Mouse (Mus musculus) bone marrow, adult 2 months (tissue): ENCODE results near the gene Itgb6. TPM values are rescaled to one million over a fixed set of nuclear protein-coding genes. Genes with fewer than 3 reads are reported as not detected.

Experiments
- H3K27ac ChIP-seq: fragments of 200-500 bp; 2 replicates; pipeline ENCODE4 v1.5.1; 2012; ENCODE audit warnings: low read depth, mild to moderate bottlenecking, control low read depth, inconsistent platforms, low read length; ENCODE audit not compliant: control insufficient read depth, poor library complexity, insufficient read depth
- H3K4me1 ChIP-seq: fragments of 200-500 bp; 2 replicates; pipeline ENCODE4 v1.6.1; 2011; ENCODE audit warnings: low read length; ENCODE audit not compliant: control insufficient read depth, insufficient read depth
- H3K4me3 ChIP-seq: fragments of 200-500 bp; replicated peaks from 2 replicates; pipeline ENCODE3; 2011; ENCODE audit warnings: mild to moderate bottlenecking, low read depth, low read length, control low read depth; ENCODE audit not compliant: control insufficient read depth
- CTCF ChIP-seq: fragments of 200-500 bp; IDR thresholded peaks from 2 replicates; pipeline ENCODE4 v1.5.1; 2011; ENCODE audit warnings: low read length, control low read depth; ENCODE audit not compliant: control insufficient read depth, insufficient read depth
- POLR2A ChIP-seq: fragments of 200-500 bp; IDR thresholded peaks from 2 replicates; pipeline ENCODE4 v1.6.1; 2011; ENCODE audit warnings: low read depth, mild to moderate bottlenecking, control low read depth, low read length, borderline replicate concordance; ENCODE audit not compliant: control insufficient read depth
- WGBS: fragments of 180-500 bp; shearing (Covaris S2); methylation state at CpG from one replicate; pipeline ENCODE4 v1.1.7; 2018; 5-methylcytosine and 5-hydroxymethylcytosine counted together
- polyA plus RNA-seq: library from polyadenylated mRNA; stranded (reverse); fragments of >200 nt; gene quantifications from 2 replicates; pipeline ENCODE4 v1.2.4, GENCODE M21; 2011; ENCODE audit warnings: low replicate concordance; ENCODE audit not compliant: missing spikeins, insufficient read depth, insufficient read length

Gene Itgb6
- polyA plus RNA-seq, 1 experiment, result not detected

DNA sequence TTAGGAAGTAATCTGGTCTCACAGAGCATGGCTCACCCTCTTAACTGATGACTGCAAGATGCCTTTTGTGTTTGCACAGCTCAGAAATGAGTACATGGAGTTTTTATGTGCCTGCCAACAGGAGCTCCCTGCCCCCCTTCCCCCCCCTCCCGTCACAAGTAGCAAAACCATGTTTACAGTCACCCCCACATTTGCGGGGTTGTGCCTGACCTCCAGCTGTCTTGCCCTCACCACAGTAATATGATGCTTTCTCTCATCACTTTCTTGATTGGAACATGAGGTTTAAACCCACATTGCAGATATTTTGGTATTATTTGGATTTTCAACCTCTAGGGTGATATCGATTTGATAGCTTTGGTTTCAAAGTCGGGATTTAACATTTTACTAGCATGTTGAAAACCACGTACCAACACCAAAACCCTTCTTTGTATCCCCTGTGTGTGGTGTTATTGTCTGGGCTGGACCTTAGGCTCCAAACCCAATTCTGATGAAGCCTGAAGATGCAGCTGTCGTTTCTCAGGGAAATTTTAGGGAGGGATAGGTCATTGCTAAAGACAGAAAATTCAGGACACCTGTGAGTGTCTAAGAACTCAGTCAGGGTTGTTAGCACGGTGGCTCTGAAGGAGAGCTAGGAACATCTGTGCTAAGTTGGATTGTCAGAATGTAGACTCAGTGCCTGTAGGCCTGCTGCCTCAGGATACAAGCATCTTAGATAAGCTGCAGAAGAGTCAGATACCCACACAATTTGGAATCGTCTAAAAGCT lies 112.8 kb downstream of the Itgb6 start:
- Histone ChIP-seq H3K4me1 (no peaks in the 10 kb centered on the region), H3K4me3 (no peak overlapping the region), H3K27ac (no peak overlapping the region)
- no peak for TF ChIP-seq POLR2A
- no peak for TF ChIP-seq CTCF
- 78% methylated on average over 8 of the region's 8 CpGs for WGBS

DNA sequence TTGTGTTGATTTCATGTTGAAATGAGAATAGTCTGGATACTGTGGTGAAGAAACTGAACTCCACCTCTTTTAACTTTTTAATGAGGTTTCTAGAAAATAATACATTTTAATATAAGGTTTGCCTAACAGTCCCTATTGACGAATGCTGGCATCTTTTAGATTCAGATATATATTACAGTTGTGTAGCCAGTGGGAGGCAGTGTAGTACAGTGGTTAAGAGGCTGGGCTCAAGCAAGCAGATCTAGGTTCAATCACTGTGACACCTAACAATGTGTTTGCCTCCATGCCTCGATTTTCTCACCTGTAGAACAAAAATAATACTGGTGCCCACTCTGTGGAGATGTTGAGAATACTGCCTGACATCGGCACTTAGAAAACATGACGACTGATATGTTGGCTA lies 114.5 kb downstream of the Itgb6 start:
- TF ChIP-seq POLR2A (no peak), CTCF (no peak)
- H3K4me3 ChIP-seq, result no peak overlapping the region
- WGBS, result 66% methylated on average over 4 of the region's 4 CpGs
- H3K27ac ChIP-seq, result no peak overlapping the region
- no peaks in the 10 kb centered on the region for H3K4me1 ChIP-seq

DNA sequence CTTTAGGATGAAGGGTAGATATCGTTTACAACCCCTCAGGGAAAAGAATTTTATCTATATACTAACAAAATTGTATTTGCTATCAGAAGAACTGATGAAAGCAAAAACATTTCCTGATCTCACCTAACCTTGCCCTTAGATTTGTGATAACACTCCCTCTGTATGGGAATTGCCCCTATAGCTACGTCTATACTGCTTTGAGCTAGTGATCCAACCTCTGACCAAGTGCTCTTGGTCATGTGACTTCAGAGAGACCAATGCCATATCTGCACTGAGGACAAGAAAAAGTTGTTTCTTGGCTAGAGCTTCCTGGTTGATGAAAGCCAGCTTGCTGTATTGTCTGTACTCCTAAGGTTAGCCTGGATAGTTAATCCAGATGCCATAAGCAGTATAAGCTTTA lies 121.1 kb downstream of the Itgb6 start:
- WGBS, result 85% methylated on average over 2 of the region's 2 CpGs
- H3K4me3 ChIP-seq, result no peak overlapping the region
- H3K27ac ChIP-seq, result no peak overlapping the region
- no peaks in the 10 kb centered on the region for H3K4me1 ChIP-seq
- TF ChIP-seq POLR2A (no peak), CTCF (no peak)

DNA sequence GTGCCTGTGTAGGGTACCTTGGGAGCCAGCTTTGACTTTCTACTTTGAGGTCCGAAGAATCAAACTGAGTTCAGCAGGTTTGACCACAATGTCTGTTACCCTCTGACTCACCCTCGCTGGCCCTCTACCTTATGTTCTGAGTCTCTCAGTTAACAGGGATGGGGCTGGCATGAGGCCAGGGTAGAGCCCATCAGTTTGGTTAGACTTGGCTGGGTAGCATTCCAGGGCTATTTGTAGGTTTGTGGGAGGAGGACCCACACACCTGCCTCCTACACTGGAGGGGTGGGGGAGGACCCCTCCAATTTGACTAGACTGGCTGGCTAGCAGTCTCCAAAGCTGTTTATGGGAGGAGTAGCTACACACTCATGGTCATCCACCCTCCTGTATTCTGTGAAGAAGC lies 121.6 kb downstream of the Itgb6 start:
- no peak overlapping the region for H3K4me3 ChIP-seq
- no peak overlapping the region for H3K27ac ChIP-seq
- H3K4me1 ChIP-seq, result no peaks in the 10 kb centered on the region
- TF ChIP-seq POLR2A (no peak), CTCF (no peak)
- WGBS, result 77% methylated on average over 2 of the region's 2 CpGs

DNA sequence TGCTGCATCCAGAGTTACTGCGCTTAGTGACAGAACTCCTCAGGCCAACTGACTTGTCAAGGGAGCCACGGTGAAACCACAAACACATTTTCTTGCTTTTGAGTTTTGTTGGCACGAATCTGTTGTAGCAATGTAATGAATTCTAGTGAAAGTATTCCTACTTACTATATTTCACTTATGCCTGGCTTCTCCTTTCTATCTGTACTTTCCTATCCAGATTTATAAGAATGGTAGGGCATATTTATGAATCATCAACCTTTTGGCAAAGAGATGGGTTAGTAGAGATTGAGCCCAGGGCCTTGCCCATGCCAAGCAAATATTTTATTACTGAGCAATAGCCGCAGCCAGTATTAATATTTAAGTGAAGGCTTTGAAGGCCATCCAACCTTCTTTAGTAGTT lies 139.0 kb downstream of the Itgb6 start:
- TF ChIP-seq POLR2A (no peak), CTCF (no peak)
- 77% methylated on average over 4 of the region's 4 CpGs for WGBS
- Histone ChIP-seq H3K27ac (no peak overlapping the region), H3K4me1 (no peaks in the 10 kb centered on the region), H3K4me3 (no peak overlapping the region)

DNA sequence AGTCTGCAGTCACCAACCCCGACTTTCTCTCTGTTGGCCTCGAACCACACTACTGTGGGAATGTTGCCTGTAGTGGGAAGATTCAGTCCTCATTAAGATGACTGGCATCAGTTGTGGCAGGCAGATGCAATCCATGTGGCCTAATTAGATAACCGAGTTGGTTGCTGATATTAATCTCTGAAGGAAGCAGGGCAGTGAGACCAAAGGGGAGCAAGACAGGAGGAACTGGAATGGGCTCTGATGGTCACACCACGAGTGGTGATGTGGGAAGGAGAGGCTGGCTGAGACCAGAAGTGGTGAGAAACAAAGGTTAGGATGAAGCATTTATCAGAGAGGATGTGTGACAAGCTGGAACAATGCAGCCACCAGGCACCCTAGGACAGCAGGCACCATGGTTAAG lies 167.9 kb downstream of the Itgb6 start:
- Histone ChIP-seq H3K27ac (no peak overlapping the region), H3K4me3 (no peak overlapping the region), H3K4me1 (no peaks in the 10 kb centered on the region; the same call in none of the 2 replicates)
- TF ChIP-seq POLR2A (no peak), CTCF (no peak)
- WGBS, result 20% methylated on average over 4 of the region's 4 CpGs

DNA sequence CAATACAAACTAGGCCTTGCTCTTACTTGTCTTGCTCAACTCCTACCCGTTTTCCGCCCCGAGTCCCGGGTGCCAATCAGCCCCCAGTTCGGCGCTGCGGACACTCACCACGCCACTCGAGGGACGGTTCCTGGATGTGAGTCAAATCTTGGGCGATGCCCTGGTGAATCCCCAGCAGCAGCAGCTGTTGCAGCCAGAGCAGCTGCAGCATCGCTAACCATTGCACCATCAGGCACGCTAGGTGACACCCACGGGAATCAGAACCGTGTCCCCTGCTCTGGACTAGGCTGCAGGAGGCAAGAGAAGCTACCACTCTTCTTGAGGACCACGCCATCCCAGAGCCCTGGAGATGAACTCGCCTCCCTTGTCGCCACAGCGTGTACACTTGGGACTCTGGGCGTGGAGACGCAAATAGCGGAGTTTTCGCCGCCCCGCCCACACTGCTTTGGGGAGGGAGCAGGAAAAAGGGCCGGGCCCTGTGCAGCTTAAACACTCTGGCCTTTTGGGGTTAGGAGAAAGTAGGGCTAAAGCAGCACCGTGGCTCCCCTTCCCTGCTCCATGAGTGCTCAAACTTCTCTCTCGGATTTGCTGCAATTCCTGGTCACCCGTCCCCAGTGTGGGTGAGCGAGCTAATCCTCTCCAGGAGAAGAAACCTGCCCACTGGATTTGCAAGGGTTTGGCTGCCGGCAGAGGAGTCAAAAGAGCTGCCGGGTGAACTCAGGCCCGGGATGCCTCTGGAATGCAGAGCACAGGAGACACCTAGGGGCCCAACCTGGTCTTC lies 169.4 kb downstream of the Itgb6 start, which contains the start of gene Pla2r1:
Gene Pla2r1, minus strand, starts transcription at position 407 of the 781 bp plus-strand sequence.
- WGBS, result 14% methylated on average over 33 of the region's 33 CpGs
- Histone ChIP-seq H3K27ac (no peak within 1 kb of the TSS), H3K4me3 (peak within 1 kb of the TSS; percentile 53), H3K4me1 (no peaks in the 10 kb centered on the region; the same call in none of the 2 replicates)
- TF ChIP-seq POLR2A, result no peak
- TF ChIP-seq CTCF, result no peak

DNA sequence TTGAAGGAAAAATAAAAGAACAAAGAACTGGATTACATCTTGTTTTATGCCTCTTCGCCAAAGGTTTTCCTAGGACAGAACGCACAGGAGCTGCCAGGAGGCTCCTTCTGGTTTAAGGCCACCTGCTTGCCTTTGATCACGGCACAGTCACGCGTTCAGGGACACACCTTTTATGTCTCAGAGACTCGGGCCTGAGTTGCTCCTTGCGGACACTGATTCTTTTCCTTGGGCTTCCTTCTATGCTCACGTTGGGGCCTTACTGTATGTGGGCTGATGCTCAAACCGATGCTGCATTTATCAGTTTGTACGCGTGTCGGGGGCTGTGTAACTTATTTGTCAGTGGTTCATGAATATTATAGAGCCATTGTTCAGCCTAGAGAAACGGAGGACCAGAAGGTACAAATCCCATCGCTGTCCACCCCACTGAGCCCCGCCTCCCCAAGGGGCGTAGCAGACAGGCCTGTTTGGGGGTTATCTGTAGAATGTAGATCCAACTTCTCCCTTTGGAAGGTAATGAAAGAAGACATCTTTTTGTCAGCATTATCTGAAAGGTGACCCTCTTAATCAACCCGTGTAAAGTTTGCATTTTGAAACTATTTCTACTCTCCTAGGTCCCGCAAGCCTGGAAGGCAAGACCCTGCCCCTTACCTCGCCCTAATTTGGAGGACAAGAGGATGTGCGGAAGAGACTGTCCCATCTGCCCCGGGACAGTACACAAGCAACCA lies 170.1 kb downstream of the Itgb6 start:
- no peak overlapping the region for H3K27ac ChIP-seq
- WGBS, result 67% methylated on average over 21 of the region's 21 CpGs
- no peaks in the 10 kb centered on the region; the same call in none of the 2 replicates for H3K4me1 ChIP-seq
- no peak for TF ChIP-seq POLR2A
- no peak for TF ChIP-seq CTCF
- H3K4me3 ChIP-seq, result no peak overlapping the region
